Mouse (Mus musculus) ES-E14 (cell line): Measurements from ENCODE around the gene Myo10. TPM values are rescaled to one million over a fixed set of nuclear protein-coding genes. Genes with fewer than 3 reads are reported as not detected.

Source experiments
- DNase-seq: peaks from one replicate; pipeline ENCODE4 v3.0.0-alpha.2; 2013; ENCODE audit warnings: low read depth, low spot score
- H3K27ac ChIP-seq: 2 replicates; pipeline ENCODE4 v1.5.1; 2012; ENCODE audit warnings: low read depth, mild to moderate bottlenecking, low read length, moderate library complexity, mixed read lengths; ENCODE audit not compliant: poor library complexity, insufficient read depth, severe bottlenecking
- H3K36me3 ChIP-seq: 2 replicates; pipeline ENCODE4 v1.6.1; 2012; ENCODE audit warnings: mild to moderate bottlenecking, low read length, moderate library complexity, mixed read lengths; ENCODE audit not compliant: control insufficient read depth, poor library complexity, insufficient read depth, severe bottlenecking
- H3K4me1 ChIP-seq, 2 experiments: fragments of 150-350 bp in 1 of 2; sonication (generic) in 1 of 2; 2 replicates each; pipeline ENCODE4 v1.6.1; 2012; ENCODE audit warnings: low read length in 2 of 2, mild to moderate bottlenecking in 1 of 2, mixed read lengths in 1 of 2; ENCODE audit not compliant: control insufficient read depth in 2 of 2, insufficient read depth in 2 of 2, poor library complexity in 1 of 2
- H3K4me3 ChIP-seq, 2 experiments: fragments of 150-350 bp in 1 of 2; sonication (generic) in 1 of 2; 2 replicates each; pipeline ENCODE4 v1.5.1; 2012; ENCODE audit warnings: low read length in 2 of 2, low read depth in 1 of 2, mild to moderate bottlenecking in 1 of 2, mixed read lengths in 1 of 2; ENCODE audit not compliant: insufficient read depth in 1 of 2, poor library complexity in 1 of 2, severe bottlenecking in 1 of 2
- H3K9ac ChIP-seq: 2 replicates; pipeline ENCODE4 v1.6.1; 2012; ENCODE audit warnings: low read depth, mild to moderate bottlenecking, low read length, mixed read lengths; ENCODE audit not compliant: poor library complexity, insufficient read depth, severe bottlenecking
- H3K9me3 ChIP-seq: fragments of 150-350 bp; sonication (generic); 2 replicates; pipeline ENCODE4 v1.6.1; 2012; ENCODE audit warnings: low read depth, mild to moderate bottlenecking, low read length; ENCODE audit not compliant: control insufficient read depth, insufficient read depth
- CHD2 ChIP-seq: IDR thresholded peaks from 2 replicates; pipeline ENCODE4 v1.6.1; 2014; ENCODE audit warnings: mild to moderate bottlenecking, low read depth, low read length, inconsistent platforms
- HCFC1 ChIP-seq: IDR thresholded peaks from 2 replicates; pipeline ENCODE4 v1.6.1; 2012; ENCODE audit warnings: low read length, inconsistent platforms, borderline replicate concordance; ENCODE audit not compliant: insufficient read depth
- MAFK ChIP-seq: IDR thresholded peaks from 2 replicates; pipeline ENCODE4 v1.6.1; 2014; ENCODE audit warnings: mild to moderate bottlenecking, low read depth, low read length, inconsistent platforms; ENCODE audit not compliant: insufficient read depth
- ZC3H11A ChIP-seq: IDR thresholded peaks from 2 replicates; pipeline ENCODE4 v1.6.1; 2012; ENCODE audit warnings: low read depth, mild to moderate bottlenecking, inconsistent platforms, low read length, borderline replicate concordance
- ZNF384 ChIP-seq: IDR thresholded peaks from 2 replicates; pipeline ENCODE4 v1.6.1; 2012; ENCODE audit warnings: low read depth, low read length, inconsistent platforms
- in situ Hi-C, 2 experiments: fragments of 600-800 bp; cut with MboI; formaldehyde crosslinking; loops; one replicate each; pipeline ENCODE4 v1.15.1; 2025; ENCODE audit warnings: low sequenced_read_pairs in 2 of 2, inconsistent platforms in 1 of 2; ENCODE audit not compliant: unreplicated experiment in 2 of 2
- total RNA-seq: library from RNA; depleted of rRNA; stranded (reverse); fragments of 300-350 nt; gene quantifications from 2 replicates; pipeline ENCODE4 v1.2.3, GENCODE M21; 2012

Gene Myo10
- total RNA-seq, 1 experiment: 133 TPM

DNA sequence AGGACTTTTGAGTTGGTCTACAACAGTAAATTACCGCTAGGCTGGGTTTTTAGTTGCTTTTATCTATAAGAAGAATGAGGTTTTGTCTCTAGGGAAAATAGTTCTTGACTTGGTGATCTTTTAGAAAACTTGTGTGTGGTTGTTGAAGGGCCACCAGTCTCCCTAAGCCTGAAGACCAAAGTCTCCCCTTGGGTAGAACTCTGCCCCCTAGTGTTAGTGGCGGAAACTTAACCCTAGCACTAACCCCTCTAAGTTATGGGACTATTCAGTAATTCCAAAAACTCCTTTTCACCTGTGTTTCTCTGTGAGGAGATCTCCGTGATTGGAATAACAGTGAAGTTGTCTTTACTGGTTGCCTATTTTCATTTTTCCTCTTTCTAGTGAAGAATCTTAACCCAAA, 1.9 kb downstream of the Myo10 start:
- Histone ChIP-seq H3K4me1 (peaks cover 3 to 9% of the 10 kb centered on the region in 2 experiments; a peak in 1 of 4 replicates), H3K9ac (no peak overlapping the region), H3K4me3 (peak overlapping the region in 1 of 2 experiments; percentile 75; a peak in 1 of 4 replicates), H3K27ac (no peak overlapping the region), H3K36me3 (no peaks in the 10 kb centered on the region), H3K9me3 (no peaks in the 10 kb centered on the region)
- in situ Hi-C loops: no loop called here
- TF ChIP-seq ZNF384 (no peak), MAFK (no peak), ZC3H11A (no peak), CHD2 (no peak), HCFC1 (no peak)
- peak; percentile 40 for DNase-seq

- no peak overlapping the region for H3K27ac ChIP-seq
- H3K4me1 ChIP-seq: peaks cover 3 to 9% of the 10 kb centered on the region in 2 experiments; a peak in 2 of 4 replicates
- H3K4me3 ChIP-seq: no peak overlapping the region
- in situ Hi-C loops: no loop called here
- H3K36me3 ChIP-seq: no peaks in the 10 kb centered on the region
- no peaks in the 10 kb centered on the region for H3K9me3 ChIP-seq
- no peak for DNase-seq
- H3K9ac ChIP-seq: no peak overlapping the region
- TF ChIP-seq ZNF384: no peak
- no peak for TF ChIP-seq CHD2
- no peak for TF ChIP-seq MAFK
- TF ChIP-seq HCFC1: no peak
- no peak for TF ChIP-seq ZC3H11A
Measured at GRCm38 (mm10) chr15:25625471-25625870, 3.1 kb downstream of the Myo10 start.

DNA sequence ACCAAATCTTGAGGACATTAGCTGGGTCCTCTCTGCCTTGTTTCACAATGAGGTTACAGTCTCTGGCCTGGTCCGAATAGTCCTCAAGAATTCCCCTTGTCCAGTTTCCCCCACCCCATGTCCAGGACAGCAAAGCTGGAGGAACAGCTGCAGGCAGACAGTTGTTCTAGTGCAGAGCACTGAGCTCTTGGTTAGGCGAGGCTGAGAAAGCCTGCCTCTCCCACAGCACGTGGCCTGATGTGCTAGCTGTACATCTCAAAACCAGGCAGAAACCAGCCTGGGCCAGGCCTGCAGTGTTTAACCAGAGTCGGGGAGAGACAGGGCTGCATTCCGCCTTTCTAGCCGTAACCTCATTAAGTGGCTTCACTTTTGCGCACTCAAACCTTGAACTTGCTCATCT, 4.7 kb downstream of the Myo10 start:
- Histone ChIP-seq H3K9me3 (no peaks in the 10 kb centered on the region), H3K27ac (no peak overlapping the region), H3K36me3 (no peaks in the 10 kb centered on the region), H3K4me3 (no peak overlapping the region), H3K4me1 (peaks cover 5% of the 10 kb centered on the region in 2 experiments; a peak in 3 of 4 replicates), H3K9ac (no peak overlapping the region)
- no peak for DNase-seq
- in situ Hi-C loops: no loop called here
- TF ChIP-seq ZNF384: no peak
- TF ChIP-seq HCFC1: no peak
- no peak for TF ChIP-seq MAFK
- TF ChIP-seq CHD2: no peak
- TF ChIP-seq ZC3H11A: no peak

DNA sequence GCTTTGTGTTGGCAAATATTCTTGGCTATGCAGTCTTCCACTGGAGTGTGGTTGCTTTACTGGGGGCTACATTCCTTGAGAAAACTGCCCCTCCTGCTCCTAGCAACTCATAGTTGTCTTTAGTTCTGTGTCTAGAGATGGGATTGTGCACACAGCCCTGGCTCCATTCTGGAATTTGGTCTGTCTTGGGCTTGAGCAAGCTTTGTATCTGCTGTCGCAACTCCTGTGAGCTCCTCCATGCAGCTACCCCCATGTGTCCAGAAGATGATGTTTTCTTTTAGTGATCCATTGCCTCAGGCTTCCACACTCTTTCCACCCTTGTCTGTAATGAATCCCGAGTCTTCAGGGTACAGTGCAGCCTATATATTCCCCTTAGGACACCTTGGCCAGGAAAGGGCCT, 5.9 kb downstream of the Myo10 start:
- Histone ChIP-seq H3K9me3 (no peaks in the 10 kb centered on the region), H3K36me3 (no peaks in the 10 kb centered on the region), H3K4me3 (no peak overlapping the region), H3K9ac (no peak overlapping the region), H3K27ac (no peak overlapping the region), H3K4me1 (peaks cover 12 to 16% of the 10 kb centered on the region in 2 experiments)
- in situ Hi-C loops: no loop called here
- TF ChIP-seq ZNF384 (no peak), HCFC1 (no peak), ZC3H11A (no peak), CHD2 (no peak), MAFK (no peak)
- DNase-seq: no peak

GRCm38 (mm10) chr15:25630716-25631115, 8.4 kb downstream of the Myo10 start:
- in situ Hi-C loops: no loop called here
- Histone ChIP-seq H3K9ac (no peak overlapping the region), H3K9me3 (no peaks in the 10 kb centered on the region), H3K36me3 (no peaks in the 10 kb centered on the region), H3K4me1 (peaks cover 17 to 21% of the 10 kb centered on the region in 2 experiments), H3K4me3 (no peak overlapping the region), H3K27ac (no peak overlapping the region)
- TF ChIP-seq ZNF384: no peak
- no peak for TF ChIP-seq ZC3H11A
- TF ChIP-seq CHD2: no peak
- TF ChIP-seq HCFC1: no peak
- no peak for TF ChIP-seq MAFK
- no peak for DNase-seq
